Mouse (Mus musculus): ENCODE measurements around the gene Crtac1.

- TF ChIP-seq EP300 (IDR thresholded peaks at IDR 0.05; ENCODE audit: low read depth) (no peak), CTCF (IDR thresholded peaks at IDR 0.05; ENCODE audit: low read depth) (no peak)
Measured at GRCm38 (mm10) chr19:42384981-42385598, 46.5 kb downstream of the Crtac1 start.
